Mouse (Mus musculus) cerebellum, adult (tissue): ENCODE data around the gene Cstf2t.

Experiments used
- ATAC-seq: cut with Nextera tagmentation; 2 replicates; pipeline ENCODE4 v1.9.2; 2017; ENCODE audit warnings: mild to moderate bottlenecking, moderate library complexity, mixed read lengths; ENCODE audit not compliant: insufficient number of reproducible peaks, low FRiP score, low TSS enrichment

Cstf2t gene

DNA sequence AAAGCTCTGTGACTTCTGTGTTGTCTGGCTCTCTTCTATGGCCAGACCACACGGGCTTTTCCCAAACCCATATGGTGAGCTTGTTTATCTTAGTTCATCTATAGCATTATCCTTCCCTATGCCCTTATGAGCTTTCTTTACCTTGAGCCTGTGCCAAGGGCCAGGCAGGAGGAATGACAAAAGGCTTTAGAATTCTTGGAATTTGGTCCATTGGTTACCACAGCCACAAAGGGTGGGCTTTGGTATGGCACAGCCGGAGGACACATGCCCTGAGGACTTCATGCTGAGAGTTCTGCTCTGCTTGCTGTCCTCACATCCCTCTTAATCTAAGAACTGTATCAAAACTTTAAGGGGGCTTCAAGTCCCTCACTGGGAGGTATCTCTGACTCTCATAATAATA lies 53.7 kb downstream of the Cstf2t start:
- ATAC-seq = no peak
